Mouse (Mus musculus): ENCODE data around the gene Gm20843.
"Not testable (repeated sequence)": the region's sequence is repeated elsewhere in the genome, so short reads cannot be mapped to it uniquely, and the experiment has no call there.

Gene Gm20843

DNA sequence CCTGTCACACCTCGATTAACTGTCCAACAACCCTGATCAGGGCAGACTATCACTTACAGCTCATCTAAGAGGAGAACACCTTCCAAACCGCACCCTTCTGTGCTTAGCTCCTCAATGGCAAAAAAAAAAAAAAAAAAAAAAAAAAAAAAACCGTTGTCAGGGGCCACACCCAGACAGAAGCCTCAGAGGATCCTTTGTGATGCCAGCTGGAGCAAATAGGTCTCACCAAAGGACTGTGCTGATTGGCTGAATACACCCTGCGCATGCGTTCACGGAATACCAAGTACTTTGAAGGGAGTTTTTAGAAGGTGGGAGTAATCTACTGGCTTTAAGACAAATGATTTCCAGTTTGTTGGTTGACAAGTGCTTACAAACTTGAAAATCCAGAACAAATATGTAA lies at the start of gene Gm20843:
Gm20843 (minus strand) TSS at position 101 of the 400 bp plus-strand sequence.
- not testable (repeated sequence) for DNase-seq

Measured in kidney, adult 8-10 months (tissue).